Mouse (Mus musculus): ENCODE measurements around the gene Adgrd1. TPM values are rescaled to one million over a fixed set of nuclear protein-coding genes. Genes with fewer than 3 reads are reported as not detected.

Gene Adgrd1
- polyA plus RNA-seq, 1 experiment from 2014 or later = 1.1 TPM

- no peaks in the 10 kb centered on the region for H3K9me3 ChIP-seq
- no peak overlapping the region for H3K27ac ChIP-seq
- no peak overlapping the region for H3K4me2 ChIP-seq
- ATAC-seq (ENCODE audit: insufficient number of reproducible peaks, insufficient read depth, low FRiP score, low TSS enrichment, low read depth) = no peak
- no peak overlapping the region for H3K9ac ChIP-seq
- no peaks in the 10 kb centered on the region for H3K36me3 ChIP-seq
- peaks cover 8% of the 10 kb centered on the region for H3K4me1 ChIP-seq
- peaks cover 6% of the 10 kb centered on the region for H3K27me3 ChIP-seq
- WGBS = 53% methylated on average over 14 of the region's 14 CpGs
- H3K4me3 ChIP-seq = no peak overlapping the region
Measured at GRCm38 (mm10) chr5:129211385-129212031, 115.0 kb downstream of the Adgrd1 start.

DNA sequence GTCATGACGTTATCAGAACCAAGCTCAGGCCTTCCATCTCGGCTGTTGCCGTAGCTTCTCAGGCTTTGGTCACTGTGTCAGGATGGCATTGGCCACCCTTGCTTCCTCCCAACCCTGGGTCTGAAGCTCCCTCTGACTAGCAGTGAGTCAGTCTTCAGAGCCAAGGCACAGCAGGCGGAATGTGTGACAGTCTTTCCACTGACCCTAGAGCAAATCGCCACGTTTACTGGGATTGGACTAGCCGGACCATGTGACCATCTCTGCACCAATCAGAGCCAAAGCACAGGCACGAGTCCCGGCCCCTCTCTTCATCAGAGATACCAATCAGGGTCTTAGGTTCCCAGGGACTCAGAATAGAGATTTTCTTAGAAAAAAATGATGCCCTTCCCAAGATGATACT, 117.5 kb downstream of the Adgrd1 start:
- Histone ChIP-seq H3K27me3 (peaks cover 10% of the 10 kb centered on the region), H3K9ac (no peak overlapping the region), H3K4me2 (no peak overlapping the region), H3K36me3 (no peaks in the 10 kb centered on the region), H3K4me3 (no peak overlapping the region), H3K9me3 (no peaks in the 10 kb centered on the region), H3K27ac (no peak overlapping the region), H3K4me1 (peaks cover 19% of the 10 kb centered on the region)
- no peak for ATAC-seq (ENCODE audit: insufficient number of reproducible peaks, insufficient read depth, low FRiP score, low TSS enrichment, low read depth)
- WGBS = 47% methylated on average over 9 of the region's 9 CpGs

GRCm38 (mm10) chr5:129216001-129216400, 119.5 kb downstream of the Adgrd1 start:
- H3K9ac ChIP-seq = no peak overlapping the region
- peaks cover 19% of the 10 kb centered on the region for H3K4me1 ChIP-seq
- H3K9me3 ChIP-seq = no peaks in the 10 kb centered on the region

GRCm38 (mm10) chr5:129217481-129218221, 121.1 kb downstream of the Adgrd1 start:
- H3K9ac ChIP-seq = no peak overlapping the region
- 8% methylated on average over 22 of the region's 22 CpGs for WGBS

More at GRCm38 (mm10) chr5:129216001-129216400, 119.5 kb downstream of the Adgrd1 start:
- no peak overlapping the region for H3K4me3 ChIP-seq
- peaks cover 7% of the 10 kb centered on the region for H3K27me3 ChIP-seq
- H3K4me2 ChIP-seq = no peak overlapping the region
- WGBS = 84% methylated on average over 2 of the region's 2 CpGs
- ATAC-seq (ENCODE audit: insufficient number of reproducible peaks, insufficient read depth, low FRiP score, low TSS enrichment, low read depth) = no peak
- no peaks in the 10 kb centered on the region for H3K36me3 ChIP-seq
- no peak overlapping the region for H3K27ac ChIP-seq

GRCm38 (mm10) chr5:129218222-129218505, 121.6 kb downstream of the Adgrd1 start:
- Histone ChIP-seq H3K4me1 (peaks cover 12% of the 10 kb centered on the region), H3K27me3 (peaks cover 7% of the 10 kb centered on the region; the same call in 1 of the 2 replicates), H3K36me3 (no peaks in the 10 kb centered on the region), H3K9ac (no peak overlapping the region), H3K9me3 (no peaks in the 10 kb centered on the region), H3K27ac (no peak overlapping the region), H3K4me3 (no peak overlapping the region), H3K4me2 (peak overlapping the region; percentile 55)
- 4% methylated on average over 2 of the region's 3 CpGs for WGBS
- no peak for ATAC-seq (ENCODE audit: insufficient number of reproducible peaks, insufficient read depth, low FRiP score, low TSS enrichment, low read depth)

More at GRCm38 (mm10) chr5:129217481-129218221, 121.1 kb downstream of the Adgrd1 start:
- peak overlapping the region; percentile 20 for H3K4me3 ChIP-seq
- peaks cover 12% of the 10 kb centered on the region for H3K4me1 ChIP-seq
- no peak overlapping the region for H3K27ac ChIP-seq
- H3K36me3 ChIP-seq = no peaks in the 10 kb centered on the region
- peak overlapping the region; percentile 55 for H3K4me2 ChIP-seq
- peaks cover 7% of the 10 kb centered on the region; the same call in 1 of the 2 replicates for H3K27me3 ChIP-seq
- ATAC-seq (ENCODE audit: insufficient number of reproducible peaks, insufficient read depth, low FRiP score, low TSS enrichment, low read depth) = no peak
- no peaks in the 10 kb centered on the region for H3K9me3 ChIP-seq

GRCm38 (mm10) chr5:129218537-129218981, 122.0 kb downstream of the Adgrd1 start:
- no peak overlapping the region for H3K4me2 ChIP-seq
- no peaks in the 10 kb centered on the region for H3K9me3 ChIP-seq
- no peak overlapping the region for H3K4me3 ChIP-seq
- H3K36me3 ChIP-seq = no peaks in the 10 kb centered on the region
- peaks cover 12% of the 10 kb centered on the region for H3K4me1 ChIP-seq
- WGBS = 17% methylated on average over 8 of the region's 8 CpGs
- peaks cover 5% of the 10 kb centered on the region; the same call in 1 of the 2 replicates for H3K27me3 ChIP-seq
- H3K27ac ChIP-seq = no peak overlapping the region
- no peak overlapping the region for H3K9ac ChIP-seq
- no peak for ATAC-seq (ENCODE audit: insufficient number of reproducible peaks, insufficient read depth, low FRiP score, low TSS enrichment, low read depth)

- ATAC-seq (ENCODE audit: insufficient number of reproducible peaks, insufficient read depth, low FRiP score, low TSS enrichment, low read depth) = no peak
Measured at GRCm38 (mm10) chr5:129219178-129219760, 122.7 kb downstream of the Adgrd1 start.

DNA sequence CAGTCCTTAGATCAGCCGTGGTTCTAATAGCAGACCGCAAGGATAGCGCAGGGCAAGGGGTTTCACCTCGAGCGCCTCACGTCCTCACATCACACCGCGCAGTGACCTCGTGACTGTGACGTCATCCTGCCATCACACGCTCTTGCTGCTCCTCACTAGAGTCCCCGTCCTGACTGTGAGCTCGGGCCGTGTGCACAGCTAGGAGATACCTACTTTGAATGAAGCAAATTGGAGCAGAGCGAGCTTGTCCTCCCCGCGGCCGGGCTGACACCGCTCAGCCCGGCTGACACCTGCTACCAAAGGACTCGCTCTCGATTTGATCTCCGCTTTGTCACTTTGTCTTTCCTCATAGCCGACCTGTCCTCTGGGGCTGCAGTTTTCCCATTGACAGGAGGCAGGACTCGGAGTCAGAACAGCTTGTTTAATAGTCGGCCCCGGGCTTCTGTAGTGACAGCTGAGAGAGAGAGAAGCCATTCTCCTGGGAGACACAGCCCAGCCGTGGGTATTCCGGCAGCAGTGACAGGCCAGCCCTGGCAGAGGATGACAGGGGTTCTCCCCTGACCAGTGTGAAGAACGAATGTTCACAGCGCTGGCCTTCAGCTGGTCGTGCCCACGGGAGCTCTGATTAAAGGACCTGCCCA, 129.4 kb downstream of the Adgrd1 start:
- Histone ChIP-seq H3K9ac (no peak overlapping the region), H3K4me1 (no peaks in the 10 kb centered on the region), H3K27me3 (no peaks in the 10 kb centered on the region), H3K36me3 (no peaks in the 10 kb centered on the region), H3K4me3 (no peak overlapping the region), H3K27ac (no peak overlapping the region), H3K9me3 (no peaks in the 10 kb centered on the region), H3K4me2 (no peak overlapping the region)
- ATAC-seq (ENCODE audit: insufficient number of reproducible peaks, insufficient read depth, low FRiP score, low TSS enrichment, low read depth) = no peak
- WGBS = 72% methylated on average over 33 of the region's 33 CpGs

More at GRCm38 (mm10) chr5:129219178-129219760, 122.7 kb downstream of the Adgrd1 start:
- no peak overlapping the region for H3K9ac ChIP-seq
- peaks cover 4% of the 10 kb centered on the region; the same call in 1 of the 2 replicates for H3K27me3 ChIP-seq
- H3K4me1 ChIP-seq = peaks cover 12% of the 10 kb centered on the region
- no peak overlapping the region for H3K4me3 ChIP-seq
- no peaks in the 10 kb centered on the region for H3K36me3 ChIP-seq
- no peak overlapping the region for H3K27ac ChIP-seq
- no peaks in the 10 kb centered on the region for H3K9me3 ChIP-seq
- 83% methylated on average over 5 of the region's 5 CpGs for WGBS
- no peak overlapping the region for H3K4me2 ChIP-seq

DNA sequence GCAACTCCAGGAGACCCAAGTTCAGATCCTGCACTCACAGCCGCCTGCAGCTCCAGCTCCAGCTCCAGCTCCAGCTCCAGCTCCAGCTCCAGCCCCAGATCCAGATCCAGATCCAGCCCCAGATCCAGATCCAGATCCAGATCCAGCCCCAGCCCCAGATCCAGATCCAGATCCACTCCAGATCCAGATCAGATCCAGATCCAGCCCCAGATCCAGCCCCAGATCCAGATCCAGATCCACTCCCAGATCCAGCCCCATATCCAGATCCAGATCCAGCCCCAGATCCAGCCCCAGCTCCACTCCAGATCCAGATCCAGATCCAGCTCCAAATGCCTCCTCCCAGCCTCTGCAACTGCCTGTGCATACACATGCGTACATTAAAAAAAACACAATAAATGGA, 131.6 kb downstream of the Adgrd1 start:
- no peaks in the 10 kb centered on the region for H3K9me3 ChIP-seq
- no peaks in the 10 kb centered on the region for H3K4me1 ChIP-seq
- no peak overlapping the region for H3K4me2 ChIP-seq
- no peaks in the 10 kb centered on the region for H3K27me3 ChIP-seq
- ATAC-seq (ENCODE audit: insufficient number of reproducible peaks, insufficient read depth, low FRiP score, low TSS enrichment, low read depth) = no peak
- H3K4me3 ChIP-seq = no peak overlapping the region
- H3K36me3 ChIP-seq = no peaks in the 10 kb centered on the region
- H3K27ac ChIP-seq = no peak overlapping the region
- no peak overlapping the region for H3K9ac ChIP-seq
- 89% methylated on average over 2 of the region's 2 CpGs for WGBS

GRCm38 (mm10) chr5:129233301-129233700, 136.8 kb downstream of the Adgrd1 start:
- Histone ChIP-seq H3K4me1 (no peaks in the 10 kb centered on the region), H3K9ac (no peak overlapping the region), H3K27me3 (no peaks in the 10 kb centered on the region), H3K27ac (no peak overlapping the region), H3K4me3 (no peak overlapping the region), H3K9me3 (no peaks in the 10 kb centered on the region), H3K4me2 (no peak overlapping the region), H3K36me3 (no peaks in the 10 kb centered on the region)
- WGBS = 82% methylated on average over 4 of the region's 4 CpGs
- no peak for ATAC-seq (ENCODE audit: insufficient number of reproducible peaks, insufficient read depth, low FRiP score, low TSS enrichment, low read depth)

- no peaks in the 10 kb centered on the region for H3K36me3 ChIP-seq
- no peaks in the 10 kb centered on the region for H3K27me3 ChIP-seq
- H3K4me1 ChIP-seq = no peaks in the 10 kb centered on the region
- no peak for ATAC-seq (ENCODE audit: insufficient number of reproducible peaks, insufficient read depth, low FRiP score, low TSS enrichment, low read depth)
- no peak overlapping the region for H3K4me2 ChIP-seq
- no peak overlapping the region for H3K4me3 ChIP-seq
- no peak overlapping the region for H3K9ac ChIP-seq
- no peak overlapping the region for H3K27ac ChIP-seq
- no peaks in the 10 kb centered on the region for H3K9me3 ChIP-seq
- WGBS = 80% methylated on average over 7 of the region's 7 CpGs
Measured at GRCm38 (mm10) chr5:129233881-129234432, 137.4 kb downstream of the Adgrd1 start.

All from embryonic facial prominence, embryonic 13.5 days (tissue).